8 mouse cellular contexts compared by ENCODE assay signal in genomic region chr8:64848245-64848785, GRCm38 (mm10). TPM values are rescaled to one million over a fixed set of nuclear protein-coding genes. Genes with fewer than 3 reads are reported as not detected.
A peak's percentile ranks its signal among the peaks of the same experiment; 100 is the strongest.
DNase-seq lines count a peak whose midpoint lies in the region; ATAC-seq and TF ChIP-seq lines count a peak whose summit lies in the region.

No protein-coding gene starts in this region.

- H3K27me3 ChIP-seq in CH12.LX (replicated peaks), result no peaks in the 10 kb centered on the region
- no peaks in the 10 kb centered on the region for H3K27me3 ChIP-seq in forebrain, postnatal 0 days (ENCODE audit: insufficient read depth, low read length)
- H3K27me3 ChIP-seq in liver, embryonic 15.5 days, result peaks cover 40% of the 10 kb centered on the region

- no peak for ATAC-seq in forebrain, postnatal 0 days
- no peak for ATAC-seq in liver, embryonic 15.5 days (ENCODE audit: insufficient read depth)
- ATAC-seq in megakaryocyte progenitor cell, adult 5-6 weeks (replicated peaks; ENCODE audit: poor library complexity), result no peak

- H3K9me3 ChIP-seq in CH12.LX (replicated peaks; ENCODE audit: low read length), result no peaks in the 10 kb centered on the region
- H3K9me3 ChIP-seq in forebrain, postnatal 0 days (ENCODE audit: low read length), result no peaks in the 10 kb centered on the region
- H3K9me3 ChIP-seq in liver, embryonic 15.5 days (replicated peaks), result no peaks in the 10 kb centered on the region

- WGBS in forebrain, postnatal 0 days, result 2% methylated on average over 8 of the region's 8 CpGs
- 13% methylated on average over 8 of the region's 8 CpGs for WGBS in liver, embryonic 15.5 days (ENCODE audit: insufficient replicate concordance)

- dilution Hi-C loops in CH12.LX (cut with MboI; ENCODE audit: extremely low pct_ligation_motif_present, extremely low pct_unique_long_range_greater_than_20kb, low sequenced_read_pairs), result no loop called here

- peak; percentile 52 for DNase-seq in heart, adult 11 months
- no peak for DNase-seq in heart, postnatal 4 days
- DNase-seq in CH12.LX (ENCODE audit: extremely low read depth), result no peak
- peak; percentile 53 for DNase-seq in forebrain, postnatal 0 days
- no peak for DNase-seq in right cerebral cortex, adult 2 months (ENCODE audit: low spot score in 2 of 2)
- DNase-seq in layer of hippocampus, postnatal 25 days (ENCODE audit: extremely low spot score in 1 of 2, low spot score in 1 of 2), result no peak

- no peak for TF ChIP-seq CTCF in CH12.LX (conservative IDR thresholded peaks at IDR 0.05 in 1 of 2, IDR thresholded peaks at IDR 0.05 in 1 of 2; ENCODE audit: low read depth in 2 of 2, low read length in 2 of 2)
- no peak for TF ChIP-seq CTCF in forebrain, postnatal 0 days (IDR thresholded peaks at IDR 0.05; ENCODE audit: low read depth)

- no peak for TF ChIP-seq RAD21 in CH12.LX (IDR thresholded peaks at IDR 0.05; ENCODE audit: low read depth, low read length)

- TF ChIP-seq POLR2A in CH12.LX (IDR thresholded peaks at IDR 0.05; ENCODE audit: low read depth, low read length), result no peak

- H3K79me2 ChIP-seq in CH12.LX (replicated peaks; ENCODE audit: control insufficient read depth, extremely low read depth, insufficient read depth, poor library complexity, severe bottlenecking), result peaks cover 9% of the 10 kb centered on the region

- peak overlapping the region in 1 of 3 experiments; percentile 1 for H3K4me3 ChIP-seq in CH12.LX (replicated peaks in 1 of 3; ENCODE audit: low read depth in 2 of 3, low read length in 2 of 3, poor library complexity in 1 of 3)
- H3K4me3 ChIP-seq in forebrain, postnatal 0 days (ENCODE audit: low read depth, low read length), result peak overlapping the region; percentile 89
- peak overlapping the region; percentile 68 for H3K4me3 ChIP-seq in liver, embryonic 15.5 days (replicated peaks)

- TF ChIP-seq EP300 in CH12.LX (IDR thresholded peaks at IDR 0.05; ENCODE audit: low read length), result no peak

- H3K4me1 ChIP-seq in CH12.LX (ENCODE audit: control insufficient read depth in 1 of 2, insufficient read depth in 2 of 2), result peaks cover 3 to 36% of the 10 kb centered on the region in 2 experiments
- peaks cover 12% of the 10 kb centered on the region; the same call in 1 of the 2 replicates for H3K4me1 ChIP-seq in forebrain, postnatal 0 days (ENCODE audit: insufficient read depth)
- peaks cover 15% of the 10 kb centered on the region for H3K4me1 ChIP-seq in liver, embryonic 15.5 days (replicated peaks)

- H3K9ac ChIP-seq in CH12.LX (ENCODE audit: insufficient read depth, low read depth), result no peak overlapping the region; the same call in 1 of the 2 replicates
- peak overlapping the region; percentile 89; the same call in 1 of the 2 replicates for H3K9ac ChIP-seq in forebrain, postnatal 0 days
- H3K9ac ChIP-seq in liver, embryonic 15.5 days, result no peak overlapping the region

- peaks cover 0 to 1% of the 10 kb centered on the region in 2 experiments for H3K36me3 ChIP-seq in CH12.LX (replicated peaks in 1 of 2; ENCODE audit: control insufficient read depth in 1 of 2, insufficient read depth in 1 of 2, low read length in 1 of 2)
- no peaks in the 10 kb centered on the region for H3K36me3 ChIP-seq in forebrain, postnatal 0 days (ENCODE audit: insufficient read depth)
- H3K36me3 ChIP-seq in liver, embryonic 15.5 days (replicated peaks), result no peaks in the 10 kb centered on the region

- in situ Hi-C loops in CH12.LX (cut with MboI; ENCODE audit: low pct_ligation_motif_present, low pct_unique_long_range_greater_than_20kb, low sequenced_read_pairs), result loop anchor here (25.0 kb wide), 1 partner anchor 89 kb away; the partner anchor contains the start of gene Tmem192

- H3K27ac ChIP-seq in CH12.LX (ENCODE audit: insufficient read depth, low read depth), result no peak overlapping the region
- H3K27ac ChIP-seq in forebrain, postnatal 0 days (ENCODE audit: low read depth, low read length), result no peak overlapping the region
- no peak overlapping the region for H3K27ac ChIP-seq in liver, embryonic 15.5 days (replicated peaks)

- peak overlapping the region; percentile 98 for H3K4me2 ChIP-seq in CH12.LX (ENCODE audit: insufficient read depth, low read depth, poor library complexity, severe bottlenecking)
- H3K4me2 ChIP-seq in forebrain, postnatal 0 days (ENCODE audit: low read depth), result peak overlapping the region; percentile 66
- H3K4me2 ChIP-seq in liver, embryonic 15.5 days, result peak overlapping the region; percentile 81

TF ChIP-seq in CH12.LX, 34 proteins besides CTCF, POLR2A, EP300 and RAD21:
- no peak for TF ChIP-seq ZC3H11A (IDR thresholded peaks at IDR 0.05; ENCODE audit: low read depth, low read length)
- no peak for TF ChIP-seq ZNF384 (IDR thresholded peaks at IDR 0.05; ENCODE audit: low read depth, low read length)
- no peak for TF ChIP-seq KAT2A (IDR thresholded peaks at IDR 0.05; ENCODE audit: insufficient replicate concordance, low read length)
- no peak for TF ChIP-seq NRF1 (IDR thresholded peaks at IDR 0.05; ENCODE audit: low read depth, low read length)
- no peak for TF ChIP-seq USF1 (IDR thresholded peaks at IDR 0.05; ENCODE audit: low read depth, low read length)
- TF ChIP-seq TCF12 (IDR thresholded peaks at IDR 0.05; ENCODE audit: low read depth, low read length), result no peak
- no peak for TF ChIP-seq GABPA (IDR thresholded peaks at IDR 0.05; ENCODE audit: insufficient replicate concordance, low read depth, low read length)
- TF ChIP-seq NELFE (IDR thresholded peaks at IDR 0.05; ENCODE audit: low read depth, low read length), result no peak
- no peak for TF ChIP-seq USF2 (conservative IDR thresholded peaks at IDR 0.05; ENCODE audit: low read depth, low read length)
- TF ChIP-seq MAFK (IDR thresholded peaks at IDR 0.05; ENCODE audit: insufficient replicate concordance, low read length), result no peak

RNA-seq across cellular contexts. Expression of gene Klhl2, which starts 1.5 kb away (rescaled TPM):
- 10 to 100 TPM; 12.1 to 12.6 TPM for total RNA-seq in heart, postnatal 4 days (2021)
- 11.5 and 12.3 TPM in 2 replicates for total RNA-seq in CH12.LX (2012; rRNA removed)
- 10.8 and 11.8 TPM in 2 replicates for total RNA-seq in CH12.LX (2014; rRNA removed)
- polyA plus RNA-seq in CH12.LX (2012; ENCODE audit: insufficient read length, low read depth), result 9.3 and 11.0 TPM in 2 replicates
- 70.5 and 78.2 TPM in 2 replicates for total RNA-seq in forebrain, postnatal 0 days (2014; rRNA removed)
- 31.8 and 43.6 TPM in 2 replicates for polyA plus RNA-seq in forebrain, postnatal 0 days (2015; fragmentation: Nextera tagmentation; extraction: Ambion mirVana)
- polyA plus RNA-seq in liver, embryonic 15.5 days (2015; fragmentation: Nextera tagmentation; extraction: Ambion mirVana), result 3.7 and 3.8 TPM in 2 replicates
- total RNA-seq in layer of hippocampus, postnatal 25 days (2021), result 100 to 1,000 TPM; 266 to 309 TPM
- total RNA-seq in megakaryocyte progenitor cell, adult 5-6 weeks (2015), result 10.3 and 13.7 TPM in 2 replicates
- total RNA-seq in megakaryocyte progenitor cell, adult 5-6 weeks (2017), result 13.5 and 13.9 TPM in 2 replicates

Comparison
In these comparisons a context has a peak if more than half of its experiments do, and no peak if none do; other contexts are left out.
1. DNase-seq: peak in heart, adult 11 months (single experiment) and forebrain, postnatal 0 days (single experiment); none in heart, postnatal 4 days (single experiment), CH12.LX (single experiment), right cerebral cortex, adult 2 months (0 of 2) and layer of hippocampus, postnatal 25 days (0 of 2).
2. Peak in every context shown above with its lines, with median percentiles within 50 percentile points of each other: H3K4me2 ChIP-seq.